Mouse (Mus musculus): ENCODE data around the gene Hibadh. TPM values are rescaled to one million over a fixed set of nuclear protein-coding genes. Genes with fewer than 3 reads are reported as not detected.

Hibadh gene
- polyA plus RNA-seq (2014; fragmentation: Illumina TruSeq; extraction: RNeasy Lipid Tissue Mini Kit (QIAGEN cat#74804)): 215 TPM

GRCm38 (mm10) chr6:52640224-52640712 lies at the start of gene Hibadh:
Gene Hibadh, minus strand, starts transcription at chr6:52640389.

Other genes with a start within 250 kb of the Hibadh start
- 420 TPM for gene Tax1bp1, start 73.3 kb upstream of the Hibadh start, polyA plus RNA-seq (2014; fragmentation: Illumina TruSeq; extraction: RNeasy Lipid Tissue Mini Kit (QIAGEN cat#74804))

Measured in ovary, adult 10 weeks (tissue).